Mouse (Mus musculus): ENCODE results near the gene Sart1. TPM values are rescaled to one million over a fixed set of nuclear protein-coding genes. Genes with fewer than 3 reads are reported as not detected.
A peak's percentile ranks its signal among the peaks of the same experiment; 100 is the strongest.
"Not testable (repeated sequence)": the region's sequence is repeated elsewhere in the genome, so short reads cannot be mapped to it uniquely, and the experiment has no call there.

Gene Sart1
- polyA plus RNA-seq, 1 experiment, result 36.7 TPM

GRCm38 (mm10) chr19:5414534-5414957, 26.0 kb upstream of the Sart1 start:
- no peak for DNase-seq (ENCODE audit: low spot score)

GRCm38 (mm10) chr19:5413840-5414239, 25.3 kb upstream of the Sart1 start:
- no peak for DNase-seq (ENCODE audit: low spot score)

GRCm38 (mm10) chr19:5411961-5412360, 23.5 kb upstream of the Sart1 start:
- DNase-seq (ENCODE audit: low spot score), result no peak

- DNase-seq (ENCODE audit: low spot score), result no peak
These were observed 22.1 kb upstream of the Sart1 start for GRCm38 (mm10) chr19:5410641-5411040.

- no peak for DNase-seq (ENCODE audit: low spot score)
These were observed 20.6 kb upstream of the Sart1 start for GRCm38 (mm10) chr19:5409068-5409467.

GRCm38 (mm10) chr19:5408057-5409001, 19.8 kb upstream of the Sart1 start:
- DNase-seq (ENCODE audit: low spot score), result no peak

GRCm38 (mm10) chr19:5407133-5407532, 18.6 kb upstream of the Sart1 start:
- DNase-seq (ENCODE audit: low spot score), result no peak

GRCm38 (mm10) chr19:5406531-5407126, 18.1 kb upstream of the Sart1 start:
- DNase-seq (ENCODE audit: low spot score), result not testable (repeated sequence)

- DNase-seq (ENCODE audit: low spot score), result no peak
These were observed 17.4 kb upstream of the Sart1 start for GRCm38 (mm10) chr19:5405924-5406323.

- DNase-seq (ENCODE audit: low spot score), result no peak
These were observed 13.8 kb upstream of the Sart1 start, which contains the start of gene Tsga10ip for GRCm38 (mm10) chr19:5402293-5402692. Gene Tsga10ip, minus strand, starts transcription at chr19:5402526.

GRCm38 (mm10) chr19:5401073-5401472, 12.6 kb upstream of the Sart1 start:
- DNase-seq (ENCODE audit: low spot score), result not testable (repeated sequence)

- DNase-seq (ENCODE audit: low spot score), result no peak
These were observed 6.9 kb upstream of the Sart1 start for GRCm38 (mm10) chr19:5395371-5395770.

GRCm38 (mm10) chr19:5394168-5394567, 5.7 kb upstream of the Sart1 start:
- DNase-seq (ENCODE audit: low spot score), result no peak

GRCm38 (mm10) chr19:5392892-5393291, 4.4 kb upstream of the Sart1 start:
- peak; percentile 47 for DNase-seq (ENCODE audit: low spot score)

- no peak for DNase-seq (ENCODE audit: low spot score)
These were observed 1.9 kb upstream of the Sart1 start for GRCm38 (mm10) chr19:5390416-5390815.

GRCm38 (mm10) chr19:5389647-5390046, 1.1 kb upstream of the Sart1 start:
- DNase-seq (ENCODE audit: low spot score), result peak; percentile 48

GRCm38 (mm10) chr19:5388011-5388441, 477 bp downstream of the Sart1 start:
- DNase-seq (ENCODE audit: low spot score), result no peak

- DNase-seq (ENCODE audit: low spot score), result no peak
These were observed 3.8 kb downstream of the Sart1 start for GRCm38 (mm10) chr19:5384715-5385114.

GRCm38 (mm10) chr19:5383326-5383725, 5.2 kb downstream of the Sart1 start:
- no peak for DNase-seq (ENCODE audit: low spot score)

GRCm38 (mm10) chr19:5377446-5377845, 11.1 kb downstream of the Sart1 start:
- no peak for DNase-seq (ENCODE audit: low spot score)

GRCm38 (mm10) chr19:5374748-5375147, 13.8 kb downstream of the Sart1 start:
- no peak for DNase-seq (ENCODE audit: low spot score)

GRCm38 (mm10) chr19:5374177-5374576, 14.3 kb downstream of the Sart1 start:
- no peak for DNase-seq (ENCODE audit: low spot score)

GRCm38 (mm10) chr19:5372724-5373123, 15.8 kb downstream of the Sart1 start:
- DNase-seq (ENCODE audit: low spot score), result no peak

All from urinary bladder, adult 2 months (tissue).